Mouse (Mus musculus): ENCODE results near the gene Rapgef1. TPM values are rescaled to one million over a fixed set of nuclear protein-coding genes. Genes with fewer than 3 reads are reported as not detected.

The Rapgef1 gene
- total and polyA plus RNA-seq, 3 experiments = 86.5 to 185 (median 170) TPM

DNA sequence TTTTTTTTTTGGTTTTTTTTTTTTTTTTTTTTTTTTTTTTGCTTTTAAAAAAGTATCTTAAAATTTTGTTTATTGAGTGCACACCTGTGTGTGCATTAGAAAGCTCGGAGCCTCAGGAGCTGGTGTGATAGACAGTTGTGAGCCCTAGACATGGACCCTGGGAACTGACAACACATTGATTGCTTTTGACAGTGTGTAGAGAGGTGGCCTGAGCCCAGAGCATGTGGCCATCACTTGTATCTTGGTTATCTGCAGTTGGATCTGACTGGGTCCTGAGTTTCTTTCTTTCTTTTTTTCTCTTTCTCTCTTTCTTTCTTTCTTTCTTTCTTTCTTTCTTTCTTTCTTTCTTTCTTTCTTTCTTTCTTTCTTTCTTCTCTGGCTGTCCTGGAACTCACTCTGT is 2.2 kb upstream of the Rapgef1 start:
- dilution Hi-C loops (cut with MboI; ENCODE audit: extremely low pct_ligation_motif_present, extremely low pct_unique_long_range_greater_than_20kb, low sequenced_read_pairs) (no loop called here), in situ Hi-C loops (cut with MboI; ENCODE audit: low pct_ligation_motif_present, low pct_unique_long_range_greater_than_20kb, low sequenced_read_pairs) (no loop called here)
- H3K9me3 ChIP-seq (replicated peaks; ENCODE audit: low read length) = no peaks in the 10 kb centered on the region
- H3K9ac ChIP-seq (ENCODE audit: insufficient read depth, low read depth) = no peak overlapping the region
- peaks cover 27% of the 10 kb centered on the region for H3K79me2 ChIP-seq (replicated peaks; ENCODE audit: control insufficient read depth, extremely low read depth, insufficient read depth, poor library complexity, severe bottlenecking)
- no peak overlapping the region for H3K27ac ChIP-seq (ENCODE audit: insufficient read depth, low read depth)
- TF ChIP-seq ZNF384 (IDR thresholded peaks at IDR 0.05; ENCODE audit: low read depth, low read length) (peak; percentile 64; the same call in 1 of the 2 replicates), E2F4 (IDR thresholded peaks at IDR 0.05; ENCODE audit: insufficient replicate concordance, low read depth, low read length) (no peak)
- peaks cover 9 to 17% of the 10 kb centered on the region in 2 experiments for H3K4me1 ChIP-seq (ENCODE audit: control insufficient read depth in 1 of 2, insufficient read depth in 2 of 2)
- H3K4me2 ChIP-seq (ENCODE audit: insufficient read depth, low read depth, poor library complexity, severe bottlenecking) = no peak overlapping the region
- DNase-seq (ENCODE audit: extremely low read depth) = no peak
- H3K36me3 ChIP-seq (replicated peaks in 1 of 2; ENCODE audit: control insufficient read depth in 1 of 2, insufficient read depth in 1 of 2, low read length in 1 of 2) = peaks cover 0 to 3% of the 10 kb centered on the region in 2 experiments
- no peak overlapping the region for H3K4me3 ChIP-seq (replicated peaks in 1 of 3; ENCODE audit: low read depth in 2 of 3, low read length in 2 of 3, poor library complexity in 1 of 3)
- H3K27me3 ChIP-seq (replicated peaks) = peaks cover under 1% of the 10 kb centered on the region

DNA sequence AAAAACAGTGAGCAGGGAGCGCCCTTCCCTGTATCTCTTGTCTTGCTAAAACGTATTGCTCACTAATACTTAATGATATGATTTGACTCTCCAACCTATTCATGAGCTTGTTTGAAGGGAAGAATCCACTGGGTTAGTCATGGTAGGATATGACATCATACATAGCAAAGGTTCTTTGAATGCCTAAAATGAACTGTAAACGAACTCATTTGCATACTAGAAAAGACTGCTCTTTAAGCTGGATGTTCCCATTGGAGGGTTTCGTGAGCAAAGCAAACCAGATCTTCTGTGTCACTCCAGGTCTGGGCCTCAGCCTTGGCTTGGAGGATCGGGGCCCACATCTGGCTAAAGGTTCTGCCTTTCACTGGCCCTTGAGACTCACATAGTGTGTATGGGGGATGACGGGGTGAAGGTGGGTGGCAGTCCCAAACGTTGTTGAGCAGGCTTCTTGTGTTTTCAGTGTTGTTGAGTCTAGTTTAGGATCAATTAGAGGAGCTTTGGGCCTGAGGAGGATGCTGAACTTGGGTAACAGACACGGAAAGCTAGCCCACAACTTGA is 515 bp upstream of the Rapgef1 start:
- peaks cover 21 to 33% of the 10 kb centered on the region in 2 experiments for H3K4me1 ChIP-seq (ENCODE audit: control insufficient read depth in 1 of 2, insufficient read depth in 2 of 2)
- H3K36me3 ChIP-seq (replicated peaks in 1 of 2; ENCODE audit: control insufficient read depth in 1 of 2, insufficient read depth in 1 of 2, low read length in 1 of 2) = peaks cover 4 to 16% of the 10 kb centered on the region in 2 experiments
- no peaks in the 10 kb centered on the region for H3K27me3 ChIP-seq (replicated peaks)
- H3K9ac ChIP-seq (ENCODE audit: insufficient read depth, low read depth) = peak overlapping the region; percentile 65
- peak overlapping the region; percentile 41 for H3K4me2 ChIP-seq (ENCODE audit: insufficient read depth, low read depth, poor library complexity, severe bottlenecking)
- peak overlapping the region; percentile 77 for H3K27ac ChIP-seq (ENCODE audit: insufficient read depth, low read depth)
- peak; percentile 66 for DNase-seq (ENCODE audit: extremely low read depth)
- dilution Hi-C loops (cut with MboI; ENCODE audit: extremely low pct_ligation_motif_present, extremely low pct_unique_long_range_greater_than_20kb, low sequenced_read_pairs) = no loop called here
- peak overlapping the region; percentile 31 to 83 (median 49) for H3K4me3 ChIP-seq (replicated peaks in 1 of 3; ENCODE audit: low read depth in 2 of 3, low read length in 2 of 3, poor library complexity in 1 of 3)
- TF ChIP-seq E2F4 (IDR thresholded peaks at IDR 0.05; ENCODE audit: insufficient replicate concordance, low read depth, low read length) (no peak), CHD2 (IDR thresholded peaks at IDR 0.05; ENCODE audit: low read length) (peak; percentile 14; the same call in 1 of the 2 replicates), ETS1 (conservative IDR thresholded peaks at IDR 0.05; ENCODE audit: low read depth, low read length) (peak; percentile 38; the same call in 1 of the 2 replicates), POLR2AphosphoS2 (IDR thresholded peaks at IDR 0.05; ENCODE audit: low read depth, low read length) (peak; percentile 47; the same call in 1 of the 2 replicates), ZKSCAN1 (IDR thresholded peaks at IDR 0.05; ENCODE audit: borderline replicate concordance, low read depth, low read length) (no peak), TBP (conservative IDR thresholded peaks at IDR 0.05; ENCODE audit: low read depth, low read length) (0 out of 2 replicates have a peak, but pooled peaks have one; percentile 34), CTCF (conservative IDR thresholded peaks at IDR 0.05 in 1 of 2, IDR thresholded peaks at IDR 0.05 in 1 of 2; ENCODE audit: low read depth in 2 of 2, low read length in 2 of 2) (no peak), JUN (IDR thresholded peaks at IDR 0.05; ENCODE audit: insufficient read depth, low read depth, low read length) (peak; percentile 44; the same call in 1 of the 2 replicates), MAX (IDR thresholded peaks at IDR 0.05; ENCODE audit: low read length) (peak; percentile 30; the same call in 1 of the 2 replicates), HCFC1 (IDR thresholded peaks at IDR 0.05; ENCODE audit: low read depth, low read length) (no peak), RCOR1 (conservative IDR thresholded peaks at IDR 0.05; ENCODE audit: low read depth, low read length) (peak; percentile 65; the same call in 1 of the 2 replicates)
- H3K79me2 ChIP-seq (replicated peaks; ENCODE audit: control insufficient read depth, extremely low read depth, insufficient read depth, poor library complexity, severe bottlenecking) = peaks cover 43% of the 10 kb centered on the region
- H3K9me3 ChIP-seq (replicated peaks; ENCODE audit: low read length) = no peaks in the 10 kb centered on the region
- in situ Hi-C loops (cut with MboI; ENCODE audit: low pct_ligation_motif_present, low pct_unique_long_range_greater_than_20kb, low sequenced_read_pairs) = no loop called here

All from CH12.LX (cell line).